Mouse (Mus musculus) forebrain, embryonic 15.5 days (tissue): ENCODE results near the gene Zfp275. TPM values are rescaled to one million over a fixed set of nuclear protein-coding genes. Genes with fewer than 3 reads are reported as not detected.
A peak's percentile ranks its signal among the peaks of the same experiment; 100 is the strongest.
"Not testable (repeated sequence)": the region's sequence is repeated elsewhere in the genome, so short reads cannot be mapped to it uniquely, and the experiment has no call there.

Source experiments
- ATAC-seq: fragments of 200-750 bp; cut with Nextera tagmentation; replicated peaks from 2 replicates; pipeline ENCODE4 v1.8.0; 2017; ENCODE audit warnings: mild to moderate bottlenecking, moderate TSS enrichment, moderate library complexity
- H3K27ac ChIP-seq: fragments of 300-500 bp; sonication (generic); replicated peaks from 2 replicates; pipeline ENCODE4 v1.5.1; 2015; ENCODE audit warnings: mild to moderate bottlenecking, inconsistent platforms
- H3K27me3 ChIP-seq: fragments of 300-500 bp; sonication (generic); 2 replicates; pipeline ENCODE4 v1.6.1; 2015; ENCODE audit warnings: inconsistent platforms
- H3K36me3 ChIP-seq: fragments of 300-500 bp; sonication (generic); 2 replicates; pipeline ENCODE4 v1.6.1; 2015; ENCODE audit warnings: mild to moderate bottlenecking, inconsistent platforms
- H3K4me1 ChIP-seq: fragments of 300-500 bp; sonication (generic); 2 replicates; pipeline ENCODE4 v1.6.1; 2015; ENCODE audit warnings: inconsistent platforms
- H3K4me2 ChIP-seq: fragments of 300-500 bp; sonication (generic); replicated peaks from 2 replicates; pipeline ENCODE4 v1.6.1; 2015; ENCODE audit warnings: mild to moderate bottlenecking, inconsistent platforms
- H3K4me3 ChIP-seq: fragments of 300-500 bp; sonication (generic); 2 replicates; pipeline ENCODE4 v1.5.1; 2015; ENCODE audit warnings: mild to moderate bottlenecking, inconsistent platforms
- H3K9ac ChIP-seq: fragments of 300-500 bp; sonication (generic); replicated peaks from 2 replicates; pipeline ENCODE4 v1.6.1; 2015; ENCODE audit warnings: mild to moderate bottlenecking, inconsistent platforms
- H3K9me3 ChIP-seq: fragments of 300-500 bp; sonication (generic); 2 replicates; pipeline ENCODE4 v1.6.1; 2016; ENCODE audit warnings: inconsistent platforms
- WGBS: fragments of 180-500 bp; shearing (Covaris S2); methylation state at CpG from one replicate; pipeline ENCODE4 v1.1.7; 2015; ENCODE audit warnings: mixed read lengths; 5-methylcytosine and 5-hydroxymethylcytosine counted together
- polyA plus RNA-seq: library from polyadenylated mRNA; unstranded; fragments of >200 nt; fragmentation: Nextera tagmentation; extraction: Ambion mirVana; gene quantifications from 2 replicates; pipeline ENCODE4 v1.2.1, GENCODE M21; 2015

Gene Zfp275
- polyA plus RNA-seq: 11.6 and 12.0 TPM in 2 replicates

DNA sequence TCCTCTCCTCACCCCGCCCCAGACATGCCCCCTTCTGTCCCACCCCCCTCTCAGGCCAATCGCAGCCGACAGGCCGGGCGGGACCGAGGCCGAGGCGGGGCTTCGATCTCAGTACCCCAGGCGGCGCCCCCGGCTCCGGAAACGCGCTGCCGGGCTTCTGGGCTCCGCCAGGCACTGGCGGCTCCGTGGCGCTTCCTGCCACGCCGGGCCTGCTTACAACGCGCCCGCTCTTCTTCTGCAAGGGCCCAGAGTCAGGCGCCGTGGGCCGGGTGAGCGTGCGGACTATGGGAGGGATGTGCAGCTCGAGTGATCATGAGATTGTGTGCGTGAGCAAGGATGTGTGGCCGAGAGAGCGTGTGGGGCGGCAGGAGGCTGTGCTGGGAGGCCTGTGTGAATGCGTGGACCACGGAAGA, at the start of gene Zfp275:
Gene Zfp275, plus strand, starts transcription at position 139 of the 413 bp plus-strand sequence.
- no peaks in the 10 kb centered on the region for H3K36me3 ChIP-seq
- 28% methylated on average over 37 of the region's 37 CpGs for WGBS
- peak; percentile 98 for ATAC-seq
- no peaks in the 10 kb centered on the region for H3K9me3 ChIP-seq
- peak within 1 kb of the TSS; percentile 71 for H3K9ac ChIP-seq
- no peaks in the 10 kb centered on the region for H3K27me3 ChIP-seq
- peak within 1 kb of the TSS; percentile 51 for H3K4me2 ChIP-seq
- peak within 1 kb of the TSS; percentile 77 for H3K27ac ChIP-seq
- peaks cover 5% of the 10 kb centered on the region for H3K4me1 ChIP-seq
- H3K4me3 ChIP-seq: peak within 1 kb of the TSS; percentile 54

GRCm38 (mm10) chrX:73292876-73293275, 49.5 kb upstream of the Zfp275 start, which contains the start of the genes Xlr5a and Xlr5c:
Gene Xlr5a (minus strand): TSS chrX:73292976.
Gene Xlr5c (minus strand): TSS chrX:73292976.
- H3K36me3 ChIP-seq, H3K9ac ChIP-seq, H3K4me1 ChIP-seq, H3K27ac ChIP-seq, H3K9me3 ChIP-seq, H3K4me2 ChIP-seq, H3K27me3 ChIP-seq, H3K4me3 ChIP-seq, ATAC-seq: not testable (repeated sequence)
- WGBS: 93% methylated on average over 15 of the region's 17 CpGs

DNA sequence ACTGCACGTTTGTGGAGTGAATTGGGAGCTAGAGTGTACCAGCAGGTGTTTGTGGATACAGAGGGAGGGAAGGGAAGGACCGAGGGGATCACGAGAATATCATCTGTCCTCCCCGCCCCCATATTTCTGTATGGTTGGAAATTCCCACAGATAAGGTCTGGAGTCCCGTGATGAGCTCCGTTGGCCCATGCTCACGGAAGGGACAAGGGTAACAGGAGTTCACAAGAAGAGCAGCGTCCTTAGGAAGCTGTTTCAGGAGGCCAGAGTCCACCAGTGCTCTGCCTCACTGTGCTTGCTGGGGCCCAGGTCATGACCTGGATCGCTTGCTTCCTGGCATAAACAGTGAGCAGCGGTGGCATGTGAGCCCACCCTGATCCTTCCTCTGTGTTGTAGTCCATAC, 46.7 kb upstream of the Zfp275 start:
- H3K27me3 ChIP-seq, H3K4me3 ChIP-seq, H3K36me3 ChIP-seq, ATAC-seq, H3K27ac ChIP-seq, H3K9ac ChIP-seq, H3K4me2 ChIP-seq, H3K4me1 ChIP-seq, H3K9me3 ChIP-seq: not testable (repeated sequence)
- WGBS: 81% methylated on average over 9 of the region's 10 CpGs

DNA sequence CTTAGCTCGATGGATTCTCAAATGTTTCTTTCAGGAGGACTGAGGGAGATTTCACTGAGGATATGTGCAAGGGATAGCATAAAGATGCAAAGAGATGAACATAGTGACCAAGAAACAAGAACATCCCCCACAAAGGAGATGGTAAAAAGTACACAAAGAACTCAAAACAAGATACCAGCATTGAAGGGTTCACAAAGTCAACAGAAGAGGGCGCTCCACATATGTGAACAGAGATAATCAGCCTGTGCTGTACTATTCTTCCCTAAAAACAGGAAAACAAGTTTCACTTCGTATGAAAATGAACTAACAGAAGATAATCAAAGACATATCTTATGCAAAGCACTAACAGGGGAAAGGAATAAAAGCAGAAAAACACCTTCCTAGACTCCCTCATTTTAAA, 29.9 kb upstream of the Zfp275 start:
- no peak for ATAC-seq
- no peak overlapping the region for H3K27ac ChIP-seq
- WGBS: 47% methylated on average over 3 of the region's 3 CpGs

DNA sequence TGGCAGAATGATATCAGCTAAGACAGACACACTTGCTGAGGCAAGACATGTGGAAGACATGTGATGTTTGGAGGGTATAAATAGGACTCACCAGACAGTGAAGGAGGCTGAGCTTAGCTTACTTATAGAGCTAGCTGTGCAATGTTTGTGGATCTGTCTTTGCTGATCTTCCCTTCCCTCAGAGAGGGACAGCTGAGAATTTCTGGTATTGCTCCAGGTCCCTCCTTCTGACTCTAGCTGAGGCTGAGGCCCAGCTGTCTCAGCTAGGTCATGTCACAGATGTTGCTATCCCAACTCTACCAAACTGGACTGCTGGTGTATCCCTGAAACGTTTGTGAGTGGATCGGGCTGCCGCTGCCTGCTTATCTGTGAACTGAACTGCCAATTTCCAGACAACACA, 21.4 kb upstream of the Zfp275 start:
- Histone ChIP-seq H3K36me3 (no peaks in the 10 kb centered on the region), H3K27ac (no peak overlapping the region), H3K4me1 (no peaks in the 10 kb centered on the region), H3K4me2 (no peak overlapping the region), H3K27me3 (no peaks in the 10 kb centered on the region), H3K4me3 (no peak overlapping the region), H3K9ac (no peak overlapping the region), H3K9me3 (no peaks in the 10 kb centered on the region)
- WGBS: 74% methylated on average over 3 of the region's 3 CpGs
- ATAC-seq: no peak

More for the DNA sequence above, 29.9 kb upstream of the Zfp275 start:
- H3K27me3 ChIP-seq: no peaks in the 10 kb centered on the region
- no peaks in the 10 kb centered on the region for H3K36me3 ChIP-seq
- no peaks in the 10 kb centered on the region for H3K4me1 ChIP-seq
- no peaks in the 10 kb centered on the region for H3K9me3 ChIP-seq
- no peak overlapping the region for H3K4me2 ChIP-seq
- H3K4me3 ChIP-seq: no peak overlapping the region
- no peak overlapping the region for H3K9ac ChIP-seq

- H3K36me3 ChIP-seq: no peaks in the 10 kb centered on the region
- 81% methylated on average over 2 of the region's 2 CpGs for WGBS
- no peak overlapping the region for H3K4me2 ChIP-seq
- H3K9me3 ChIP-seq: no peaks in the 10 kb centered on the region
- no peak for ATAC-seq
- H3K4me3 ChIP-seq: no peak overlapping the region
- H3K27ac ChIP-seq: no peak overlapping the region
- H3K27me3 ChIP-seq: no peaks in the 10 kb centered on the region
- H3K9ac ChIP-seq: no peak overlapping the region
- H3K4me1 ChIP-seq: no peaks in the 10 kb centered on the region
Measured at GRCm38 (mm10) chrX:73327215-73327614, 15.2 kb upstream of the Zfp275 start.

DNA sequence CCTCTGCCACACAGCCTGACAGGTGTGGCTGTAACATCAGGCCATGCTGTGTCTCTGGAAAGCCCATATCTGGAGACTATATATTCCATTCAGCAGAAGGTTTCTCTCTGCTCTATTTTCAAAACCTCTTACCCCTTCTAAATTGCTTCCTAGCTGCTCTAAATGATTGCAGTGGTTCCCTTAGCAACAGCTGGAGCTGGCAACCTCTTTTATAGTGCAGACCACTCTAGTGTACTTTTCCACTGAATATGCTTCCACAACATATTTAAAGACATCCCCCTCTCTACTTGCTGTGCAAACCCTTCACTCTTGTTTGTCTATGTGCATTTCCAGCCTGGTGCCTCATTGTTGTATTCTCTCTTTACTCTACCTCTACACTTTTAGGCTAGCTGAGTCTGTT, 8.9 kb upstream of the Zfp275 start:
- H3K27ac ChIP-seq: no peak overlapping the region
- H3K36me3 ChIP-seq: no peaks in the 10 kb centered on the region
- no peaks in the 10 kb centered on the region for H3K4me1 ChIP-seq
- no peak for ATAC-seq
- H3K27me3 ChIP-seq: no peaks in the 10 kb centered on the region
- H3K4me2 ChIP-seq: no peak overlapping the region
- no peak overlapping the region for H3K9ac ChIP-seq
- H3K9me3 ChIP-seq: no peaks in the 10 kb centered on the region
- no peak overlapping the region for H3K4me3 ChIP-seq

GRCm38 (mm10) chrX:73336740-73337139, 5.7 kb upstream of the Zfp275 start, which contains the start of gene Gm45015:
Gene Gm45015 (minus strand): TSS chrX:73336840.
- Histone ChIP-seq H3K4me1 (no peaks in the 10 kb centered on the region), H3K27ac (no peak within 1 kb of the TSS), H3K36me3 (no peaks in the 10 kb centered on the region), H3K9ac (no peak within 1 kb of the TSS), H3K27me3 (no peaks in the 10 kb centered on the region), H3K4me3 (no peak within 1 kb of the TSS), H3K9me3 (no peaks in the 10 kb centered on the region), H3K4me2 (no peak within 1 kb of the TSS)
- no peak for ATAC-seq
- WGBS: 82% methylated on average over 4 of the region's 4 CpGs

GRCm38 (mm10) chrX:73341473-73341872, 948 bp upstream of the Zfp275 start:
- no peaks in the 10 kb centered on the region for H3K9me3 ChIP-seq
- no peak overlapping the region for H3K4me2 ChIP-seq
- no peaks in the 10 kb centered on the region for H3K36me3 ChIP-seq
- ATAC-seq: no peak
- no peaks in the 10 kb centered on the region for H3K27me3 ChIP-seq
- H3K9ac ChIP-seq: no peak overlapping the region
- WGBS: 58% methylated on average over 1 of the region's 1 CpGs
- no peak overlapping the region for H3K4me3 ChIP-seq
- no peak overlapping the region for H3K27ac ChIP-seq
- H3K4me1 ChIP-seq: peaks cover 5% of the 10 kb centered on the region

GRCm38 (mm10) chrX:73342068-73342467, 353 bp upstream of the Zfp275 start:
- no peaks in the 10 kb centered on the region for H3K9me3 ChIP-seq
- peak overlapping the region; percentile 54 for H3K4me3 ChIP-seq
- H3K4me1 ChIP-seq: peaks cover 5% of the 10 kb centered on the region
- H3K9ac ChIP-seq: peak overlapping the region; percentile 71; the same call in 1 of the 2 replicates
- ATAC-seq: peak; percentile 44
- peak overlapping the region; percentile 51 for H3K4me2 ChIP-seq
- no peak overlapping the region for H3K27ac ChIP-seq
- no peaks in the 10 kb centered on the region for H3K36me3 ChIP-seq
- no peaks in the 10 kb centered on the region for H3K27me3 ChIP-seq
- WGBS: 39% methylated on average over 3 of the region's 3 CpGs

- 22% methylated on average over 15 of the region's 15 CpGs for WGBS
- Histone ChIP-seq H3K4me3 (peak overlapping the region; percentile 54), H3K27ac (peak overlapping the region; percentile 77), H3K27me3 (no peaks in the 10 kb centered on the region), H3K36me3 (no peaks in the 10 kb centered on the region), H3K4me1 (peaks cover 5% of the 10 kb centered on the region), H3K9ac (peak overlapping the region; percentile 71), H3K9me3 (no peaks in the 10 kb centered on the region), H3K4me2 (peak overlapping the region; percentile 51)
- ATAC-seq: peak; percentile 75
Measured at GRCm38 (mm10) chrX:73342941-73343735, 717 bp downstream of the Zfp275 start.

DNA sequence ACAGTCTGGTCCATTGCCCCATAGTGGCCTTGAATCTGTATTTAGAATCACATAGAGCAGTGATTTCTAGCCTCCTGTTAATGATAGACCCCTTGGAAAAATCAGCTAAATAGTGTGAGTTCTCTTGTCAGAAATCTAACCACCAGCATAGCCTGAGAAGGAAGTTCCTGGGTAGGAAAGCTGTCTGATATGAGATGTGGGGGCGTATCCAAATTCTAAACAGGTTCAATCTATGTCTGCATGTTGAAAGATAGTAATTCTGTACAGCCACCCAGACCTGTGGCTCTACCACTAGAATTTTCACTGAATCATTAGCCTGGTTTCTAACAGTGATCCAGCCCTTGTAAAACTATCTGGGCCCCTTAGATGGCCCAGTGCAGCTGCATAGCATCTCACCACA, 1.4 kb downstream of the Zfp275 start:
- H3K9me3 ChIP-seq: no peaks in the 10 kb centered on the region
- H3K4me1 ChIP-seq: peaks cover 5% of the 10 kb centered on the region
- H3K9ac ChIP-seq: 0 out of 2 replicates have a peak overlapping the region, but pooled peaks have one; percentile 71
- no peaks in the 10 kb centered on the region for H3K36me3 ChIP-seq
- H3K4me3 ChIP-seq: no peak overlapping the region; the same call in 1 of the 2 replicates
- no peak for ATAC-seq
- H3K27me3 ChIP-seq: no peaks in the 10 kb centered on the region
- no peak overlapping the region for H3K27ac ChIP-seq
- WGBS: 81% methylated on average over 1 of the region's 1 CpGs
- H3K4me2 ChIP-seq: peak overlapping the region; percentile 51; the same call in 1 of the 2 replicates
